Mouse (Mus musculus) stomach, postnatal 0 days (tissue): ENCODE data around the gene Tas2r140.

Experiments used
- CTCF ChIP-seq: IDR thresholded peaks from 2 replicates; pipeline ENCODE4 v1.5.1; 2016; ENCODE audit warnings: antibody characterized with exemption, low read depth, mild to moderate bottlenecking, moderate library complexity
- EP300 ChIP-seq: optimal IDR thresholded peaks from 2 replicates; pipeline ENCODE3; 2016; ENCODE audit warnings: antibody characterized with exemption

- TF ChIP-seq CTCF, result no peak
- no peak for TF ChIP-seq EP300
These were observed 18.6 kb downstream of the Tas2r140 start, which contains the start of gene Tas2r103 for GRCm38 (mm10) chr6:133037001-133037400.
